Mouse (Mus musculus) ovary, adult 10 weeks (tissue): ENCODE results near the gene Tdrd5. TPM values are rescaled to one million over a fixed set of nuclear protein-coding genes. Genes with fewer than 3 reads are reported as not detected.

Experiments
- polyA plus RNA-seq: library from polyadenylated mRNA; stranded (reverse); fragments of 350-450 nt; fragmentation: Illumina TruSeq; extraction: RNeasy Lipid Tissue Mini Kit (QIAGEN cat#74804); gene quantifications from one replicate; pipeline ENCODE4 v1.2.3, GENCODE M21; 2014

Gene Tdrd5
- 29.8 TPM for polyA plus RNA-seq

DNA sequence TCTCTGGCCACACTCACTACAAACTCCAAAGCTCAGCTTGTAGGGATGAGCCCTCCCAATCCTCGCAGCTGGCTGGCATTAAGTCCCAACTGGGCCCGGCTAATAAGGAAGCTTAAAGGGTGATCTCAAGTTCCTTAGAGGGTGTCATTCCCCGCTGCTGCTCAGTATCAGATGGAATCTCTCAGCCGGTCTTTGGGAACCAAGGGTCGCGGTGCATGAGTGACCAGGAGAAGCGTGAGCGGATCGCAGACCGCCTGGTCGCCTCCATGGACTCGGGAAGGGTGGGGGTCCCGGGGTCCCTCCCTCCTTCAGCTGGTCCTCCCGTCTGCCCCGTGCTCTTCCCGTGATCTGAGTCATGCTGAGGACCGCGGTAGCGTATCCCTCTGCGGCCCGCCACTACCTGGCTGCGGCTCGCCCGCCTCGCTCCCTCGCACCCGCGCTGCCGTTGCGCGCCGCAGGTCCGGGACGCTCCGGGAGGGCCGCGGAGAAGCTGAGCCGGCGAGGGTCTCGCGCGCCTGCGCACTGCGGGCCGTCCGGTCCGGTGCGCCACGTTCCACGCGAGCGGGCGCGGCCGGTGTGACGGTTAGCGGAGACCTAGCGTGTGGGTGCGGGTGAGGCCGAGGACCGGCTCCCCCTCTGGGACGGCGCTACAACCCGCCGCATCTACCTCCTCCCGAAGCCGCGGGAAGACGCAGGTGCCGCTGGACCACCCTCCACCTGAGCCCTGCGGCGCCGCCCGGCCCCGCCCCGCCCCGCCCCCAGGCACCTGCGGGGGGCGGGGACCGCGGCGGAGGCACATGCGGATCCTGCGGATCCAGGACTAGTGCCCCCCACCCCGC is at the start of gene Tdrd5:
Gene Tdrd5 (minus strand): TSS at position 754 of the 839 bp plus-strand sequence.

DNA sequence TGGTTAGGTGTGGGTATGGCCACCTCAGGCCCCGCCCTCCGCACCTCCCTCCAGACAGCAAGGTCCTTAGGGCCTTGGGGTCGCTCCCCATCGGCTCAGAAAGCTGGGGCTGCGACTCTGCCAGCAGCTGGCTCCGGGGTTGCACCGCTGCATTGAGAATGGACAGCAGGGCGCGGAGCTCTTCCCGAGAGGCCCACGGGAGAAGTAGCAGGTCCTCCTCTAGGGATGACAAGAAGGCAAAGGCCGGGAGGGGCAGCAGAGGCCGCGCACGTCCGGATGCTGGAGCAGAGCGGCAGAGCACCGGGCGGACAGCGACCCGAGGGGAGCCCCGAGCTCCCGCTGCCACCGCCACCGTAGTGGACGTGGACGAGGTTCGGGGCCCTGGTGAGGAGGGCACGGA is 7.2 kb upstream of the Tdrd5 start, which contains the start of gene Nphs2:
Gene Nphs2 (plus strand): TSS at position 98 of the 400 bp plus-strand sequence.

Other genes with a start within 250 kb of the Tdrd5 start
- gene Fam163a, start 98.6 kb downstream of the Tdrd5 start, polyA plus RNA-seq = 1.3 TPM
- gene Nphs2, start 7.1 kb upstream of the Tdrd5 start, polyA plus RNA-seq = 5.2 TPM
- 8.0 TPM for gene Gm2000, start 62.4 kb upstream of the Tdrd5 start, polyA plus RNA-seq
- gene Axdnd1, start 117.5 kb upstream of the Tdrd5 start, polyA plus RNA-seq = 7.9 TPM
- 616 TPM for gene Soat1, start 170.7 kb upstream of the Tdrd5 start, polyA plus RNA-seq
- gene Gm10031, start 220.3 kb upstream of the Tdrd5 start, polyA plus RNA-seq = 7.5 TPM